ENCODE assay signal across 8 mouse cellular contexts in the genomic region with DNA sequence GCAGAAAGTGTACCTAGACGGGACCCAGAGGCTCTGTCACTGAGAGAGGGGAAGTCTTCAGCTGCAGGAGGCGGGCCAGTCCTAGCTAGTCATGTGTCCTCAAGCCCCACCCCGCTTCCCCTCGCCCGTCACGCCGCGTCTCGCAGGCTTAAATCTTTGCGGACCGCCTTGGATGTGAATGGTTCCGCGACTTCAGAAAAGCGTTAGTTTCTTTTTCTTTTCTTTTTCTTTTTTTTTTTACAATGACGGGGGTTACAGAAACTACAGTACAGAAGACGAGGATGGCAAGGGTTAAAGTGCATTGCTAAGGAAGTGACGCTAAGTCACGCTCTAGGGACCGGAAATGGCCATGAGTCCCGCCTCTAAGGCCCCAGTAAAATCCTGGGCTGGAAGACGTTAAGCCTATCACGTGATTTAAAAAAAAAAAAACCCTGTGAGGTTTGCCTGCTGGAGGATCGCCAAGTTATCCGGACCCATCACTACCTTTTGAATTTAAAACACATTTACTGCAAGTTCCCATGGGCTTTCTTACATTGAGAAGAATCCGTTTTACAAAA. TPM values are rescaled to one million over a fixed set of nuclear protein-coding genes. Genes with fewer than 3 reads are reported as not detected.
A peak's percentile ranks its signal among the peaks of the same experiment; 100 is the strongest.
DNase-seq lines count a peak whose midpoint lies in the region; ATAC-seq and TF ChIP-seq lines count a peak whose summit lies in the region.

No protein-coding gene starts in this region.

- intact Hi-C loops in heart, postnatal 10 days (cut with DNase I) = loop anchor here (2.0 to 5.0 kb wide), 2 partner anchors 34 to 252 kb away; a partner anchor contains a TSS

- no peaks in the 10 kb centered on the region for H3K9me3 ChIP-seq in ES-Bruce4 (replicated peaks; ENCODE audit: control insufficient read depth, insufficient read depth, low read length, poor library complexity, severe bottlenecking)
- no peaks in the 10 kb centered on the region for H3K9me3 ChIP-seq in forebrain, embryonic 13.5 days (replicated peaks)
- no peaks in the 10 kb centered on the region for H3K9me3 ChIP-seq in liver, postnatal 0 days (ENCODE audit: low read length)
- no peaks in the 10 kb centered on the region for H3K9me3 ChIP-seq in neural tube, embryonic 14.5 days (ENCODE audit: control insufficient read depth, low read length)

- peak overlapping the region; percentile 98 for H3K9ac ChIP-seq in ES-Bruce4 (ENCODE audit: low read depth, poor library complexity, severe bottlenecking)
- peak overlapping the region; percentile 96 for H3K9ac ChIP-seq in forebrain, embryonic 13.5 days
- peak overlapping the region; percentile 98 for H3K9ac ChIP-seq in liver, postnatal 0 days (replicated peaks)
- peak overlapping the region; percentile 73 for H3K9ac ChIP-seq in neural tube, embryonic 14.5 days (replicated peaks; ENCODE audit: low read depth, low read length)

- H3K27me3 ChIP-seq in ES-Bruce4 (ENCODE audit: control insufficient read depth, insufficient read depth, low read length, poor library complexity, severe bottlenecking) = no peaks in the 10 kb centered on the region
- no peaks in the 10 kb centered on the region for H3K27me3 ChIP-seq in forebrain, embryonic 13.5 days
- no peaks in the 10 kb centered on the region for H3K27me3 ChIP-seq in liver, postnatal 0 days (ENCODE audit: insufficient read depth, low read length)
- H3K27me3 ChIP-seq in neural tube, embryonic 14.5 days (ENCODE audit: control insufficient read depth, insufficient read depth, low read length) = no peaks in the 10 kb centered on the region

- no peaks in the 10 kb centered on the region for H3K4me1 ChIP-seq in ES-Bruce4 (ENCODE audit: control insufficient read depth, insufficient read depth, low read length)
- H3K4me1 ChIP-seq in forebrain, embryonic 13.5 days = peaks cover 29% of the 10 kb centered on the region
- peaks cover 25% of the 10 kb centered on the region for H3K4me1 ChIP-seq in liver, postnatal 0 days (ENCODE audit: insufficient read depth)
- peaks cover 9% of the 10 kb centered on the region for H3K4me1 ChIP-seq in neural tube, embryonic 14.5 days (ENCODE audit: control insufficient read depth, insufficient read depth, low read length)

- peak; percentile 89 for ATAC-seq in cerebellum, adult (ENCODE audit: insufficient number of reproducible peaks, low FRiP score, low TSS enrichment)
- ATAC-seq in forebrain, embryonic 13.5 days = peak; percentile 92
- peak; percentile 81 for ATAC-seq in liver, postnatal 0 days
- ATAC-seq in neural tube, embryonic 14.5 days (ENCODE audit: low read depth) = peak; percentile 90

- peak overlapping the region; percentile 94 for H3K27ac ChIP-seq in ES-Bruce4 (ENCODE audit: insufficient read depth, low read length)
- peak overlapping the region; percentile 98 for H3K27ac ChIP-seq in forebrain, embryonic 13.5 days
- H3K27ac ChIP-seq in liver, postnatal 0 days (ENCODE audit: low read depth) = peak overlapping the region; percentile 99
- H3K27ac ChIP-seq in neural tube, embryonic 14.5 days (ENCODE audit: low read depth, low read length) = peak overlapping the region; percentile 99

- H3K4me3 ChIP-seq in ES-Bruce4 (ENCODE audit: low read depth, low read length) = peak overlapping the region; percentile 90
- H3K4me3 ChIP-seq in forebrain, embryonic 13.5 days = peak overlapping the region; percentile 97
- peak overlapping the region; percentile 89 for H3K4me3 ChIP-seq in liver, postnatal 0 days (ENCODE audit: low read depth, low read length)
- H3K4me3 ChIP-seq in neural tube, embryonic 14.5 days (ENCODE audit: low read depth, low read length) = peak overlapping the region; percentile 89

- under 1% methylated on average over 25 of the region's 25 CpGs for WGBS in forebrain, embryonic 13.5 days
- under 1% methylated on average over 25 of the region's 25 CpGs for WGBS in large intestine, adult 2 months
- WGBS in liver, postnatal 0 days (ENCODE audit: insufficient replicate concordance) = under 1% methylated on average over 25 of the region's 25 CpGs
- WGBS in neural tube, embryonic 14.5 days = 0% methylated on average over 25 of the region's 25 CpGs

- peak; percentile 3 for TF ChIP-seq POLR2A in ES-Bruce4 (IDR thresholded peaks at IDR 0.05; ENCODE audit: insufficient read depth, low read length)

- H3K36me3 ChIP-seq in ES-Bruce4 (ENCODE audit: control insufficient read depth, insufficient read depth, low read length, poor library complexity, severe bottlenecking) = 0 out of 2 replicates have a peak, but pooled peaks cover 3% of the 10 kb centered on the region
- no peaks in the 10 kb centered on the region for H3K36me3 ChIP-seq in forebrain, embryonic 13.5 days (ENCODE audit: poor library complexity, severe bottlenecking)
- H3K36me3 ChIP-seq in liver, postnatal 0 days (replicated peaks; ENCODE audit: insufficient read depth, low read length) = no peaks in the 10 kb centered on the region
- H3K36me3 ChIP-seq in neural tube, embryonic 14.5 days (ENCODE audit: control insufficient read depth, insufficient read depth, low read length) = no peaks in the 10 kb centered on the region

- no peak for TF ChIP-seq CTCF in ES-Bruce4 (IDR thresholded peaks at IDR 0.05; ENCODE audit: low read depth, low read length)
- TF ChIP-seq CTCF in liver, postnatal 0 days (IDR thresholded peaks at IDR 0.05; ENCODE audit: low read depth) = no peak

- DNase-seq in heart, postnatal 10 days = peak; percentile 93
- peak; percentile 74 for DNase-seq in large intestine, adult 2 months (ENCODE audit: low read depth, low spot score)
- peak; percentile 87 for DNase-seq in liver, postnatal 0 days
- peak; percentile 86 for DNase-seq in testis, postnatal 10 days (ENCODE audit: low spot score)

- H3K4me2 ChIP-seq in forebrain, embryonic 13.5 days = peak overlapping the region; percentile 97
- H3K4me2 ChIP-seq in liver, postnatal 0 days (ENCODE audit: low read depth, low read length) = peak overlapping the region; percentile 96
- H3K4me2 ChIP-seq in neural tube, embryonic 14.5 days (ENCODE audit: low read depth, low read length) = peak overlapping the region; percentile 72

- no peak for TF ChIP-seq EP300 in ES-Bruce4 (IDR thresholded peaks at IDR 0.05; ENCODE audit: insufficient read depth, low read depth, low read length)
- peak; percentile 78 for TF ChIP-seq EP300 in liver, postnatal 0 days (IDR thresholded peaks at IDR 0.05; ENCODE audit: low read depth)

RNA-seq across cellular contexts. Expression of a gene that starts 0.4 kb away (rescaled TPM):
- polyA plus RNA-seq in ES-Bruce4 (2011; ENCODE audit: insufficient read depth, insufficient read length, low read depth, missing spikeins) = 81.2 and 87.7 TPM in 2 replicates
- 63.6 and 73.3 TPM in 2 replicates for polyA plus RNA-seq in forebrain, embryonic 13.5 days (2015; fragmentation: Nextera tagmentation; extraction: Ambion mirVana)
- total RNA-seq in heart, postnatal 10 days (2021) = 10 to 100 TPM; 45.2 to 50.3 TPM
- polyA plus RNA-seq in large intestine, adult 2 months (2012; rRNA removed) = 11.0 and 15.6 TPM in 2 replicates
- 21.1 and 22.6 TPM in 2 replicates for polyA plus RNA-seq in liver, postnatal 0 days (2015; fragmentation: Nextera tagmentation; extraction: Ambion mirVana)
- 163 and 182 TPM in 2 replicates for polyA plus RNA-seq in neural tube, embryonic 14.5 days (2014; fragmentation: Nextera tagmentation; extraction: Ambion mirVana)

RNA-seq across cellular contexts. Expression of a gene that starts 0.6 kb away (rescaled TPM):
- 157 and 170 TPM in 2 replicates for polyA plus RNA-seq in ES-Bruce4 (2011; ENCODE audit: insufficient read depth, insufficient read length, low read depth, missing spikeins)
- 90.4 and 95.0 TPM in 2 replicates for polyA plus RNA-seq in forebrain, embryonic 13.5 days (2015; fragmentation: Nextera tagmentation; extraction: Ambion mirVana)
- 10 to 100 TPM; 72.1 to 76.8 TPM for total RNA-seq in heart, postnatal 10 days (2021)
- polyA plus RNA-seq in large intestine, adult 2 months (2012; rRNA removed) = 5.2 and 6.0 TPM in 2 replicates
- polyA plus RNA-seq in liver, postnatal 0 days (2015; fragmentation: Nextera tagmentation; extraction: Ambion mirVana) = 39.7 and 46.5 TPM in 2 replicates
- 37.7 and 45.7 TPM in 2 replicates for polyA plus RNA-seq in neural tube, embryonic 14.5 days (2014; fragmentation: Nextera tagmentation; extraction: Ambion mirVana)

RNA-seq across cellular contexts. Expression of a gene that starts 34.0 kb away (rescaled TPM):
- 19.3 and 22.4 TPM in 2 replicates for polyA plus RNA-seq in ES-Bruce4 (2011; ENCODE audit: insufficient read depth, insufficient read length, low read depth, missing spikeins)
- 3.3 and 3.7 TPM in 2 replicates for polyA plus RNA-seq in forebrain, embryonic 13.5 days (2015; fragmentation: Nextera tagmentation; extraction: Ambion mirVana)
- total RNA-seq in heart, postnatal 10 days (2021) = 10 to 100 TPM; 23.0 to 24.5 TPM
- 6.1 and 9.8 TPM in 2 replicates for polyA plus RNA-seq in large intestine, adult 2 months (2012; rRNA removed)
- polyA plus RNA-seq in liver, postnatal 0 days (2015; fragmentation: Nextera tagmentation; extraction: Ambion mirVana) = 1.2 and 1.9 TPM in 2 replicates
- 4.6 and 5.8 TPM in 2 replicates for polyA plus RNA-seq in neural tube, embryonic 14.5 days (2014; fragmentation: Nextera tagmentation; extraction: Ambion mirVana)

Comparison
In these comparisons a context has a peak if more than half of its experiments do, and no peak if none do; other contexts are left out.
1. Peak in every context shown above with its lines: DNase-seq, ATAC-seq, H3K4me3 ChIP-seq and H3K27ac ChIP-seq.